Mouse (Mus musculus): ENCODE results near the gene N6amt1. TPM values are rescaled to one million over a fixed set of nuclear protein-coding genes. Genes with fewer than 3 reads are reported as not detected.

Gene N6amt1
- total and polyA plus RNA-seq, 3 experiments: 10.8 to 23.3 (median 18.2) TPM

GRCm38 (mm10) chr16:87318998-87319397 is 35.0 kb upstream of the N6amt1 start:
- no peak overlapping the region for H3K9ac ChIP-seq (ENCODE audit: insufficient read depth, low read depth)
- no peak for DNase-seq (ENCODE audit: extremely low read depth)
- no peak overlapping the region for H3K4me2 ChIP-seq (ENCODE audit: insufficient read depth, low read depth, poor library complexity, severe bottlenecking)
- dilution Hi-C loops (cut with MboI; ENCODE audit: extremely low pct_ligation_motif_present, extremely low pct_unique_long_range_greater_than_20kb, low sequenced_read_pairs): no loop called here
- H3K36me3 ChIP-seq (replicated peaks in 1 of 2; ENCODE audit: control insufficient read depth in 1 of 2, insufficient read depth in 1 of 2, low read length in 1 of 2): no peaks in the 10 kb centered on the region
- TF ChIP-seq JUN (IDR thresholded peaks at IDR 0.05; ENCODE audit: insufficient read depth, low read depth, low read length) (no peak), E2F4 (IDR thresholded peaks at IDR 0.05; ENCODE audit: insufficient replicate concordance, low read depth, low read length) (no peak), TCF12 (IDR thresholded peaks at IDR 0.05; ENCODE audit: low read depth, low read length) (no peak), ELF1 (IDR thresholded peaks at IDR 0.05; ENCODE audit: low read depth, low read length) (no peak), UBTF (IDR thresholded peaks at IDR 0.05; ENCODE audit: low read depth, low read length) (no peak), USF1 (IDR thresholded peaks at IDR 0.05; ENCODE audit: low read depth, low read length) (no peak), RCOR1 (conservative IDR thresholded peaks at IDR 0.05; ENCODE audit: low read depth, low read length) (no peak), MAX (IDR thresholded peaks at IDR 0.05; ENCODE audit: low read length) (no peak), MYC (IDR thresholded peaks at IDR 0.05; ENCODE audit: low read depth, low read length) (no peak), POLR2AphosphoS2 (IDR thresholded peaks at IDR 0.05; ENCODE audit: low read depth, low read length) (no peak)
- H3K9me3 ChIP-seq (replicated peaks; ENCODE audit: low read length): no peaks in the 10 kb centered on the region
- H3K27ac ChIP-seq (ENCODE audit: insufficient read depth, low read depth): no peak overlapping the region
- no peaks in the 10 kb centered on the region; a peak in 1 of 4 replicates for H3K4me1 ChIP-seq (ENCODE audit: control insufficient read depth in 1 of 2, insufficient read depth in 2 of 2)
- in situ Hi-C loops (cut with MboI; ENCODE audit: low pct_ligation_motif_present, low pct_unique_long_range_greater_than_20kb, low sequenced_read_pairs): no loop called here
- H3K79me2 ChIP-seq (replicated peaks; ENCODE audit: control insufficient read depth, extremely low read depth, insufficient read depth, poor library complexity, severe bottlenecking): no peaks in the 10 kb centered on the region
- H3K4me3 ChIP-seq (replicated peaks in 1 of 3; ENCODE audit: low read depth in 2 of 3, low read length in 2 of 3, poor library complexity in 1 of 3): no peak overlapping the region
- H3K27me3 ChIP-seq (replicated peaks): peaks cover 1% of the 10 kb centered on the region

GRCm38 (mm10) chr16:87319541-87320251 is 34.3 kb upstream of the N6amt1 start:
- in situ Hi-C loops (cut with MboI; ENCODE audit: low pct_ligation_motif_present, low pct_unique_long_range_greater_than_20kb, low sequenced_read_pairs): no loop called here
- no peak overlapping the region for H3K4me3 ChIP-seq (replicated peaks in 1 of 3; ENCODE audit: low read depth in 2 of 3, low read length in 2 of 3, poor library complexity in 1 of 3)

More at GRCm38 (mm10) chr16:87319541-87320251, 34.3 kb upstream of the N6amt1 start:
- no peak for TF ChIP-seq JUN (IDR thresholded peaks at IDR 0.05; ENCODE audit: insufficient read depth, low read depth, low read length)
- no peak for TF ChIP-seq CHD1 (IDR thresholded peaks at IDR 0.05; ENCODE audit: low read depth, low read length)
- TF ChIP-seq UBTF (IDR thresholded peaks at IDR 0.05; ENCODE audit: low read depth, low read length): no peak
- TF ChIP-seq SIN3A (IDR thresholded peaks at IDR 0.05; ENCODE audit: low read length): no peak
- TF ChIP-seq NELFE (IDR thresholded peaks at IDR 0.05; ENCODE audit: low read depth, low read length): no peak
- no peak for TF ChIP-seq POLR2A (IDR thresholded peaks at IDR 0.05; ENCODE audit: low read depth, low read length)
- no peak for TF ChIP-seq ZC3H11A (IDR thresholded peaks at IDR 0.05; ENCODE audit: low read depth, low read length)
- no peak for TF ChIP-seq MXI1 (IDR thresholded peaks at IDR 0.05; ENCODE audit: low read depth, low read length)
- TF ChIP-seq ZKSCAN1 (IDR thresholded peaks at IDR 0.05; ENCODE audit: borderline replicate concordance, low read depth, low read length): no peak
- TF ChIP-seq IRF4 (IDR thresholded peaks at IDR 0.05; ENCODE audit: low read depth, low read length): no peak
- TF ChIP-seq RAD21 (IDR thresholded peaks at IDR 0.05; ENCODE audit: low read depth, low read length): no peak
- no peak for TF ChIP-seq POLR2AphosphoS2 (IDR thresholded peaks at IDR 0.05; ENCODE audit: low read depth, low read length)
- TF ChIP-seq SMC3 (IDR thresholded peaks at IDR 0.05; ENCODE audit: low read depth, low read length): no peak
- no peak for TF ChIP-seq ZMIZ1 (IDR thresholded peaks at IDR 0.05; ENCODE audit: low read depth, low read length)
- TF ChIP-seq MAZ (IDR thresholded peaks at IDR 0.05; ENCODE audit: low read depth, low read length): no peak
- Histone ChIP-seq H3K9ac (ENCODE audit: insufficient read depth, low read depth) (no peak overlapping the region), H3K27me3 (replicated peaks) (peaks cover 1% of the 10 kb centered on the region), H3K36me3 (replicated peaks in 1 of 2; ENCODE audit: control insufficient read depth in 1 of 2, insufficient read depth in 1 of 2, low read length in 1 of 2) (no peaks in the 10 kb centered on the region), H3K27ac (ENCODE audit: insufficient read depth, low read depth) (no peak overlapping the region), H3K79me2 (replicated peaks; ENCODE audit: control insufficient read depth, extremely low read depth, insufficient read depth, poor library complexity, severe bottlenecking) (no peaks in the 10 kb centered on the region), H3K9me3 (replicated peaks; ENCODE audit: low read length) (no peaks in the 10 kb centered on the region), H3K4me2 (ENCODE audit: insufficient read depth, low read depth, poor library complexity, severe bottlenecking) (no peak overlapping the region), H3K4me1 (ENCODE audit: control insufficient read depth in 1 of 2, insufficient read depth in 2 of 2) (no peaks in the 10 kb centered on the region)
- no peak for DNase-seq (ENCODE audit: extremely low read depth)
- dilution Hi-C loops (cut with MboI; ENCODE audit: extremely low pct_ligation_motif_present, extremely low pct_unique_long_range_greater_than_20kb, low sequenced_read_pairs): no loop called here
